ENCODE assay signal across 7 mouse cellular contexts in the genomic region with DNA sequence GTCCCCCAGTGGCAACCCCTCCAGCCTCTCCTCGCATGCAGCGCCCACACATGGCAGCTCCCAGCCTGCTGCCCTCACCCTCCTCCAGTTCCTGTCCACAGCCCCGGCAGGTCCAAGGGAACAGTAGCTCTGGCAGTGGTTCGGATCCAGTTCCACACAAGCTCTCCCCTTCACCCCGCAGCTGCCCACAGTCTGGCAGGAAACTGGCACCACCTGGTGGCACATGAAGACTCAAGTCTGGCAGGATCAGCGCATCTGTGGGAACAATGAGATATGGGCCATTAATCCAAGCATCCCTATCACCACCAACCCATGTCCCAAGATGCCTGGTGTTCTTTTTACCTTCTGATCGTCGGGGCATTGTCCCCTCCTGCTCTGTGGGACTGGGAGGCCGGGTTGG. TPM values are rescaled to one million over a fixed set of nuclear protein-coding genes. Genes with fewer than 3 reads are reported as not detected.
DNase-seq lines count a peak whose midpoint lies in the region; ATAC-seq and TF ChIP-seq lines count a peak whose summit lies in the region.

No protein-coding gene starts in this region.

- H3K4me2 ChIP-seq in hindbrain, embryonic 16.5 days (ENCODE audit: low read length), result no peak overlapping the region
- H3K4me2 ChIP-seq in kidney, embryonic 16.5 days (replicated peaks; ENCODE audit: low read depth, low read length), result no peak overlapping the region

- H3K4me1 ChIP-seq in hindbrain, embryonic 10.5 days (replicated peaks), result peaks cover 24% of the 10 kb centered on the region
- H3K4me1 ChIP-seq in hindbrain, embryonic 16.5 days (ENCODE audit: control insufficient read depth, insufficient read depth, low read depth, low read length), result peaks cover 18% of the 10 kb centered on the region
- peaks cover 13% of the 10 kb centered on the region for H3K4me1 ChIP-seq in thymus, adult 2 months (replicated peaks; ENCODE audit: control insufficient read depth, insufficient read depth, low read length)
- H3K4me1 ChIP-seq in kidney, embryonic 16.5 days (ENCODE audit: insufficient read depth, low read length), result peaks cover 21% of the 10 kb centered on the region

- no peak for DNase-seq in hindbrain, embryonic 10.5 days (ENCODE audit: low spot score)
- peak; percentile 25 to 39 for DNase-seq in thymus, postnatal 36 days
- no peak for DNase-seq in thymus, adult 2 months

- no peak for ATAC-seq in hindbrain, embryonic 16.5 days
- no peak for ATAC-seq in kidney, embryonic 16.5 days (ENCODE audit: low FRiP score, low TSS enrichment)
- no peak for ATAC-seq in frontal cortex, adult (ENCODE audit: low TSS enrichment)
- no peak for ATAC-seq in activated CD4-positive, CD25-positive, alpha-beta regulatory T cell, adult 4 months

- peak overlapping the region; percentile 83 for H3K4me3 ChIP-seq in hindbrain, embryonic 10.5 days
- H3K4me3 ChIP-seq in hindbrain, embryonic 16.5 days (ENCODE audit: low read length), result no peak overlapping the region
- no peak overlapping the region for H3K4me3 ChIP-seq in thymus, adult 2 months (ENCODE audit: control insufficient read depth, insufficient read depth, low read length)
- H3K4me3 ChIP-seq in kidney, embryonic 16.5 days (ENCODE audit: low read length), result no peak overlapping the region

- H3K27me3 ChIP-seq in hindbrain, embryonic 10.5 days (ENCODE audit: insufficient read depth, poor library complexity, severe bottlenecking), result no peaks in the 10 kb centered on the region
- no peaks in the 10 kb centered on the region for H3K27me3 ChIP-seq in hindbrain, embryonic 16.5 days (replicated peaks; ENCODE audit: control insufficient read depth, insufficient read depth, low read length)
- no peaks in the 10 kb centered on the region for H3K27me3 ChIP-seq in thymus, adult 2 months (ENCODE audit: control insufficient read depth, insufficient read depth, low read length)
- H3K27me3 ChIP-seq in kidney, embryonic 16.5 days (ENCODE audit: insufficient read depth, low read length), result no peaks in the 10 kb centered on the region

- no peak overlapping the region for H3K9ac ChIP-seq in hindbrain, embryonic 16.5 days (ENCODE audit: low read depth, low read length)
- peak overlapping the region; percentile 17; the same call in 1 of the 2 replicates for H3K9ac ChIP-seq in kidney, embryonic 16.5 days (replicated peaks; ENCODE audit: low read length)

- peaks cover 85% of the 10 kb centered on the region for H3K36me3 ChIP-seq in hindbrain, embryonic 10.5 days
- peaks cover 66% of the 10 kb centered on the region for H3K36me3 ChIP-seq in hindbrain, embryonic 16.5 days (ENCODE audit: control insufficient read depth, insufficient read depth, low read length)
- peaks cover 63% of the 10 kb centered on the region for H3K36me3 ChIP-seq in thymus, adult 2 months (ENCODE audit: control insufficient read depth, insufficient read depth, low read length)
- peaks cover 76% of the 10 kb centered on the region for H3K36me3 ChIP-seq in kidney, embryonic 16.5 days (ENCODE audit: insufficient read depth, low read length)

- TF ChIP-seq CTCF in thymus, adult 2 months (IDR thresholded peaks at IDR 0.05; ENCODE audit: borderline replicate concordance, control insufficient read depth, extremely low read depth, insufficient read depth, low read length, poor library complexity), result no peak

- peaks cover 5% of the 10 kb centered on the region for H3K9me3 ChIP-seq in hindbrain, embryonic 10.5 days
- peaks cover 5% of the 10 kb centered on the region; the same call in 1 of the 2 replicates for H3K9me3 ChIP-seq in hindbrain, embryonic 16.5 days (ENCODE audit: control insufficient read depth, low read length)
- H3K9me3 ChIP-seq in kidney, embryonic 16.5 days (ENCODE audit: low read length), result peaks cover 6% of the 10 kb centered on the region

- H3K27ac ChIP-seq in hindbrain, embryonic 10.5 days, result no peak overlapping the region
- H3K27ac ChIP-seq in hindbrain, embryonic 16.5 days (ENCODE audit: low read depth, low read length), result no peak overlapping the region
- H3K27ac ChIP-seq in thymus, adult 2 months (ENCODE audit: control insufficient read depth, insufficient read depth, low read length), result no peak overlapping the region
- no peak overlapping the region for H3K27ac ChIP-seq in kidney, embryonic 16.5 days (ENCODE audit: low read length)

- TF ChIP-seq POLR2A in thymus, adult 2 months (IDR thresholded peaks at IDR 0.05; ENCODE audit: control insufficient read depth, extremely low read depth, insufficient read depth, low read length, poor library complexity), result no peak

- WGBS in hindbrain, embryonic 10.5 days, result 89% methylated on average over 9 of the region's 9 CpGs
- 74% methylated on average over 9 of the region's 9 CpGs for WGBS in hindbrain, embryonic 16.5 days
- WGBS in thymus, adult 2 months, result 90% methylated on average over 9 of the region's 9 CpGs
- 67% methylated on average over 9 of the region's 9 CpGs for WGBS in kidney, embryonic 16.5 days

RNA-seq across cellular contexts. Expression of a gene that starts 2.2 kb away (rescaled TPM):
- 12.7 and 15.0 TPM in 2 replicates for polyA plus RNA-seq in hindbrain, embryonic 10.5 days (2016; fragmentation: Nextera tagmentation; extraction: Ambion mirVana)
- 12.3 and 14.0 TPM in 2 replicates for polyA plus RNA-seq in hindbrain, embryonic 16.5 days (2015; fragmentation: Nextera tagmentation; extraction: Ambion mirVana)
- polyA plus RNA-seq in thymus, adult 2 months (2012; rRNA removed), result 88.5 and 90.3 TPM in 2 replicates
- 9.9 and 10.9 TPM in 2 replicates for polyA plus RNA-seq in kidney, embryonic 16.5 days (2015; fragmentation: Nextera tagmentation; extraction: Ambion mirVana)
- polyA plus RNA-seq in activated CD4-positive, CD25-positive, alpha-beta regulatory T cell, adult 4 months (2017; shearing (Covaris generic)), result 1 to 10 TPM; 2.4 to 4.4 TPM

RNA-seq across cellular contexts. Expression of a gene that starts 6.7 kb away (rescaled TPM):
- polyA plus RNA-seq in hindbrain, embryonic 10.5 days (2016; fragmentation: Nextera tagmentation; extraction: Ambion mirVana), result 85.2 and 99.3 TPM in 2 replicates
- polyA plus RNA-seq in hindbrain, embryonic 16.5 days (2015; fragmentation: Nextera tagmentation; extraction: Ambion mirVana), result 88.5 and 91.6 TPM in 2 replicates
- 74.5 and 88.0 TPM in 2 replicates for polyA plus RNA-seq in thymus, adult 2 months (2012; rRNA removed)
- polyA plus RNA-seq in kidney, embryonic 16.5 days (2015; fragmentation: Nextera tagmentation; extraction: Ambion mirVana), result 76.1 and 81.5 TPM in 2 replicates
- 10 to 100 TPM; 37.6 to 41.9 TPM for polyA plus RNA-seq in activated CD4-positive, CD25-positive, alpha-beta regulatory T cell, adult 4 months (2017; shearing (Covaris generic))

RNA-seq across cellular contexts. Expression of a gene that starts 6.9 kb away (rescaled TPM):
- 128 and 138 TPM in 2 replicates for polyA plus RNA-seq in hindbrain, embryonic 10.5 days (2016; fragmentation: Nextera tagmentation; extraction: Ambion mirVana)
- polyA plus RNA-seq in hindbrain, embryonic 16.5 days (2015; fragmentation: Nextera tagmentation; extraction: Ambion mirVana), result 120 and 124 TPM in 2 replicates
- 127 and 134 TPM in 2 replicates for polyA plus RNA-seq in thymus, adult 2 months (2012; rRNA removed)
- polyA plus RNA-seq in kidney, embryonic 16.5 days (2015; fragmentation: Nextera tagmentation; extraction: Ambion mirVana), result 151 and 165 TPM in 2 replicates
- polyA plus RNA-seq in activated CD4-positive, CD25-positive, alpha-beta regulatory T cell, adult 4 months (2017; shearing (Covaris generic)), result 100 to 1,000 TPM in 1 of 2 experiments, 10 to 100 TPM in 1; 99.1 to 123 TPM

RNA-seq across cellular contexts. Expression of a gene that starts 19.9 kb away (rescaled TPM):
- polyA plus RNA-seq in hindbrain, embryonic 10.5 days (2016; fragmentation: Nextera tagmentation; extraction: Ambion mirVana), result 105 and 118 TPM in 2 replicates
- polyA plus RNA-seq in hindbrain, embryonic 16.5 days (2015; fragmentation: Nextera tagmentation; extraction: Ambion mirVana), result 51.6 and 63.2 TPM in 2 replicates
- polyA plus RNA-seq in thymus, adult 2 months (2012; rRNA removed), result 112 and 113 TPM in 2 replicates
- polyA plus RNA-seq in kidney, embryonic 16.5 days (2015; fragmentation: Nextera tagmentation; extraction: Ambion mirVana), result 82.8 and 99.0 TPM in 2 replicates
- polyA plus RNA-seq in activated CD4-positive, CD25-positive, alpha-beta regulatory T cell, adult 4 months (2017; shearing (Covaris generic)), result 10 to 100 TPM; 64.6 to 66.3 TPM

RNA-seq across cellular contexts. Expression of a gene that starts 20.2 kb away (rescaled TPM):
- polyA plus RNA-seq in hindbrain, embryonic 10.5 days (2016; fragmentation: Nextera tagmentation; extraction: Ambion mirVana), result 0.80 and 0.89 TPM in 2 replicates
- 2.1 and 2.2 TPM in 2 replicates for polyA plus RNA-seq in hindbrain, embryonic 16.5 days (2015; fragmentation: Nextera tagmentation; extraction: Ambion mirVana)
- 3.5 and 4.7 TPM in 2 replicates for polyA plus RNA-seq in thymus, adult 2 months (2012; rRNA removed)
- polyA plus RNA-seq in kidney, embryonic 16.5 days (2015; fragmentation: Nextera tagmentation; extraction: Ambion mirVana), result 1.9 and 2.1 TPM in 2 replicates
- 1 to 10 TPM; 1.6 to 2.3 TPM for polyA plus RNA-seq in activated CD4-positive, CD25-positive, alpha-beta regulatory T cell, adult 4 months (2017; shearing (Covaris generic))

Comparison
In these comparisons a context has a peak if more than half of its experiments do, and no peak if none do; other contexts are left out.
1. DNase-seq: peak in thymus, postnatal 36 days (2 of 2); none in hindbrain, embryonic 10.5 days (single experiment) and thymus, adult 2 months (single experiment).